Mouse (Mus musculus): Measurements from ENCODE around the gene Prss28. TPM values are rescaled to one million over a fixed set of nuclear protein-coding genes. Genes with fewer than 3 reads are reported as not detected.

Prss28 gene
- polyA plus RNA-seq, 1 experiment, result not detected

- no peak for TF ChIP-seq GATA1 (IDR thresholded peaks at IDR 0.05; ENCODE audit: low read length)
These were observed 9.9 kb downstream of the Prss28 start, which contains the start of gene Prss29 for GRCm38 (mm10) chr17:25318354-25318753. TSS of gene Prss29 (plus strand) at chr17:25318654.

- TF ChIP-seq GATA1 (IDR thresholded peaks at IDR 0.05; ENCODE audit: low read length), result no peak
These were observed 12.4 kb downstream of the Prss28 start for GRCm38 (mm10) chr17:25320819-25321218.

- TF ChIP-seq GATA1 (IDR thresholded peaks at IDR 0.05; ENCODE audit: low read length), result no peak
These were observed 14.5 kb downstream of the Prss28 start for GRCm38 (mm10) chr17:25322930-25323329.

GRCm38 (mm10) chr17:25332321-25332720 is 23.9 kb downstream of the Prss28 start:
- TF ChIP-seq GATA1 (IDR thresholded peaks at IDR 0.05; ENCODE audit: low read length), result no peak

- TF ChIP-seq GATA1 (IDR thresholded peaks at IDR 0.05; ENCODE audit: low read length), result no peak
These were observed 25.5 kb downstream of the Prss28 start for GRCm38 (mm10) chr17:25333943-25334342.

GRCm38 (mm10) chr17:25338218-25338617 is 29.8 kb downstream of the Prss28 start:
- TF ChIP-seq GATA1 (IDR thresholded peaks at IDR 0.05; ENCODE audit: low read length), result no peak

GRCm38 (mm10) chr17:25340003-25340402 is 31.6 kb downstream of the Prss28 start:
- TF ChIP-seq GATA1 (IDR thresholded peaks at IDR 0.05; ENCODE audit: low read length), result no peak

- TF ChIP-seq GATA1 (IDR thresholded peaks at IDR 0.05; ENCODE audit: low read length), result no peak
These were observed 33.0 kb downstream of the Prss28 start for GRCm38 (mm10) chr17:25341490-25341889.

- no peak for TF ChIP-seq GATA1 (IDR thresholded peaks at IDR 0.05; ENCODE audit: low read length)
These were observed 37.0 kb downstream of the Prss28 start, which contains the start of gene Tpsab1 for GRCm38 (mm10) chr17:25345462-25345861. TSS of gene Tpsab1 (minus strand) at chr17:25345562.

GRCm38 (mm10) chr17:25361291-25361690 is 52.8 kb downstream of the Prss28 start:
- no peak for TF ChIP-seq GATA1 (IDR thresholded peaks at IDR 0.05; ENCODE audit: low read length)

Other genes starting within 250 kb of the Prss28 start
- not detected in 2 replicates for gene Tmem204, start 225.1 kb upstream of the Prss28 start, polyA plus RNA-seq (2012)
- gene Telo2, start 192.7 kb upstream of the Prss28 start, polyA plus RNA-seq (2012), result 37.9 and 40.8 TPM in 2 replicates
- not detected in 2 replicates for gene Ptx4, start 187.9 kb upstream of the Prss28 start, polyA plus RNA-seq (2012)
- gene Clcn7, start 175.3 kb upstream of the Prss28 start, polyA plus RNA-seq (2012), result 15.9 and 18.5 TPM in 2 replicates
- not detected in 2 replicates for gene Ccdc154, start 146.2 kb upstream of the Prss28 start, polyA plus RNA-seq (2012)
- gene Gm38655, start 133.2 kb upstream of the Prss28 start, polyA plus RNA-seq (2012), result 0.06 TPM in 1 of 2 replicates, not detected in the other
- 39.1 and 54.8 TPM in 2 replicates for gene BC003965, start 124.1 kb upstream of the Prss28 start, polyA plus RNA-seq (2012)
- gene Unkl, start 120.2 kb upstream of the Prss28 start, polyA plus RNA-seq (2012), result 60.5 and 67.9 TPM in 2 replicates
- 6.4 and 14.9 TPM in 2 replicates for gene Gnptg, start 68.5 kb upstream of the Prss28 start, polyA plus RNA-seq (2012)
- 25.1 and 27.6 TPM in 2 replicates for gene Tsr3, start 68.5 kb upstream of the Prss28 start, polyA plus RNA-seq (2012)
- gene Baiap3, start 52.3 kb upstream of the Prss28 start, polyA plus RNA-seq (2012), result 0.09 TPM in 1 of 2 replicates, not detected in the other
- 421 and 607 TPM in 2 replicates for gene Ube2i, start 34.0 kb upstream of the Prss28 start, polyA plus RNA-seq (2012)
- gene Prss34, start 10.3 kb upstream of the Prss28 start, polyA plus RNA-seq (2012), result not detected in 2 replicates
- not detected in 2 replicates for gene Prss29, start 10.0 kb downstream of the Prss28 start, polyA plus RNA-seq (2012)
- not detected in 2 replicates for gene Tpsab1, start 36.9 kb downstream of the Prss28 start, polyA plus RNA-seq (2012)
- not detected in 2 replicates for gene Tpsb2, start 57.7 kb downstream of the Prss28 start, polyA plus RNA-seq (2012)
- gene Tpsg1, start 60.6 kb downstream of the Prss28 start, polyA plus RNA-seq (2012), result not detected in 2 replicates
- not detected in 2 replicates for gene Cacna1h, start 125.1 kb downstream of the Prss28 start, polyA plus RNA-seq (2012)
- gene Tekt4, start 146.0 kb downstream of the Prss28 start, polyA plus RNA-seq (2012), result not detected in 2 replicates
- gene Sstr5, start 188.6 kb downstream of the Prss28 start, polyA plus RNA-seq (2012), result not detected in 2 replicates

Measured in G1E-ER4 (cell line).